Mouse (Mus musculus) G1E-ER4 (cell line): ENCODE results near the gene Nphs1. TPM values are rescaled to one million over a fixed set of nuclear protein-coding genes. Genes with fewer than 3 reads are reported as not detected.

Experiments used
- GATA1 ChIP-seq: IDR thresholded peaks from one replicate; pipeline ENCODE4 v1.8.0; 2012; ENCODE audit warnings: low read length, inconsistent platforms
- polyA plus RNA-seq: library from polyadenylated mRNA; stranded (reverse); fragments of >175 nt; gene quantifications from 2 replicates; pipeline ENCODE4 v1.2.3, GENCODE M21; 2012

Gene Nphs1
- not detected in 2 replicates for polyA plus RNA-seq

GRCm38 (mm10) chr7:30457629-30458330, at the start of gene Nphs1, which contains the start of gene Kirrel2:
TSS of gene Nphs1 (plus strand) at chr7:30458315.
TSS of gene Kirrel2 (minus strand) at chr7:30457690.
- TF ChIP-seq GATA1: no peak

DNA sequence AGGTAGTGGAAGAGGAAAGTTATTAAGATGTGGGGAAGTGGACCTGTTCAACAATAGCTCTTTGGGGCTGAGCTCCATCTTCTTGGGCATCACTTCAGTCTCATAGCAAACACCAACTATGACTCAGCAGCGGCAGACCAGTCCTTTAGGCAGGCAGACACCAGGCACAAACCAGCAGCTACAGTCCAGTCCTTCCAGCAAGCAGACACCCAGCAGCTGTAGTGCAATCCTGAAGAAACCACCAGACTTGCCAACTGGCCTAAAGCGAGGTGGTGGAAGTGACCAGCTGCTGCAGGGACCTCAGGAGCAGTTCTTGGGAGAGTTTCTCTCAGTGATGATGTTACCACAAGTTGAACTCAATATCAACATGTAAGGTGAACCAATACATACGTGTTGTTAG, 49.5 kb upstream of the Nphs1 start:
- TF ChIP-seq GATA1: no peak

GRCm38 (mm10) chr7:30409789-30410188, 48.3 kb upstream of the Nphs1 start:
- TF ChIP-seq GATA1: no peak

DNA sequence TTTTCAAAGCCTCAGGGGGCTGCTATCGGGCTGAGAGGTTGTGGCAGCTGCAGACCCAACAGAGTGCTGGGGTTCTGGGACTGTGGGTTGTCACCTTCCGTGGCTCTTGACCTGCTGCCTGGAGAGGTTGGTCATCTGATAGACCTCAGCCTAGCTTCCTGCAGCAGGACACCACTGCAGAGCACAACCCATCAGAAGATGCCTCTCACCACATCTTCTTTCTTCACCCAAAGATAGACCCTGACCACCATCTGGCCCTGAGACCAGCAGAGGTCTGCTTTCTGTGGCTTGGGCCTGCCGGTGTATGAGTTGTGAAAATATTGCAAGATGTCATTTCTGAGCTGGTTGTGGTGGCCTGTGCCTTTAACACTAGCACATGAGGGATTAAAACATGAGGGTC, 47.1 kb upstream of the Nphs1 start:
- no peak for TF ChIP-seq GATA1

DNA sequence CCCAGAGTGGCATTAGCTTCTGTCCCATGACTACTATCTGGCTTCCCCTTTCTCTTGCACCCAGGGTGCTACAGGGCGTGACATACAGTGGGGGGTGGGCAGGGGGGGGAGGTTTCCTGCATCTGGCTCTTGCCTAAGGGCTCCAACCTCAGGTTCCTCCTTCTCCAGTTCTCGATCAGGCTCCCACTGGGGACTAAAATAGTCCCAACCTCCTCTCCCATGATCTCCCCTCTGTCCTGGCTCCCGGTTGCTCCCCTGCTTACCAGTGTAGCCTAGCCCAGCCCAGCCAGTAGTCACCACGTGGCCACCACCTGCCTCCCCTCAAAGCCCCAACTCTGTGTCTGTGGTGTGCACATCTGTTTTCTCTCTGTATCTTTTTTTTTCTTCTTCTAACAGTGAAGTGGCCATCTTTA, 45.4 kb upstream of the Nphs1 start:
- no peak for TF ChIP-seq GATA1

- TF ChIP-seq GATA1: no peak
Observed at GRCm38 (mm10) chr7:30413596-30413995, 44.5 kb upstream of the Nphs1 start, which contains the start of gene Tyrobp. TSS of gene Tyrobp (plus strand) at chr7:30413760.

- TF ChIP-seq GATA1: no peak
Observed at GRCm38 (mm10) chr7:30417856-30418255, 40.3 kb upstream of the Nphs1 start.

- no peak for TF ChIP-seq GATA1
Observed at GRCm38 (mm10) chr7:30419561-30420499, 38.3 kb upstream of the Nphs1 start, which contains the start of gene Hcst. TSS of gene Hcst (minus strand) at chr7:30419854.

DNA sequence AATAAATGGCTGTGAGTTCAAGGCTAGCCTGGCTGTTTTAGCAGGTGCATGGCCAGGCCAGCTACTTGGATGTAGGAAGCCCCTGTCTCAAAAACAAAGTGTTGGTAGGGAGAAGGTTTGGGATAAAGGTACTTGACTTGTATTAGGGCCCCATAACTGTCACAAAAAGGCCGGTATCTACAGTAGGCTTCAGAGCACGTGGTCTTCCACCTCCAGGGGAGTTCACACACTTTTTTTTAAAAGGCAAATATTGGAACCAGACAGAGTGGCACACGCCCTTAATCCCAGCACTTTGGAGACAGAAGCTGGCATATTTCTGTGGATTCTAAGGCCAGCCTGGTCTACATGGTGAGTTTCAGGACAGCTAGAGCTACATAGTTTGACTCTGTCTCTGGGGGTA, 37.4 kb upstream of the Nphs1 start:
- TF ChIP-seq GATA1: no peak

- no peak for TF ChIP-seq GATA1
Observed at GRCm38 (mm10) chr7:30421175-30421889, 36.8 kb upstream of the Nphs1 start, which contains the start of gene Nfkbid. TSS of gene Nfkbid (plus strand) at chr7:30421732.

- TF ChIP-seq GATA1: no peak
Observed at GRCm38 (mm10) chr7:30421890-30422435, 36.2 kb upstream of the Nphs1 start.

- TF ChIP-seq GATA1: no peak
Observed at GRCm38 (mm10) chr7:30422560-30422959, 35.6 kb upstream of the Nphs1 start.

DNA sequence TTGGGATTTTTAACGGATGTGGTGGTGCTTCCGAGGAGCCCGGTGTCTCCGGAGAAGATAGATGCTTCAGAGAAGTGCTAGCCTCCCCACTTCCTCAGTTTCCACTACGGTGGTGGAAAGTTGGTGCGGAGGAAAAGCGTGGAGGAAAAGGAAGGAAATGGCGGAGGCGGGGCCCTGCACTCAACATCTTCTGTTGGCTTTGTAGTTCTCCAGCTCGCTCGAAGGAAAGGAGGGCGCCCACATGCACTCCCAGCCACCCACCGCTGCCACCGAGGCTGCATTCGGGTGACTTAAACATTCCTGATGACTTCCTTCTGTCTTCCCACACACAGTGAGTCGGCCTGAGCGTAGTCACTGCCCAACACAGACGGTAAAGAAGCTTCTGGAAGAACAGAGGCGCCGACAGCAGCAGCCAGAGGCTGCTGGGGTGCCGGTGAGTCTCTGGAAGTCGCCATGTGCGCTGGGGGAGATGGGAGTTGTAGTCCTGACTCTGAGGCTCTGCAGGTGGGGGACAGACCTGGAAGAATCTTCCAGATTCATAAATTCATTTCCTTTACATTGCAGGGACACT, 35.0 kb upstream of the Nphs1 start:
- no peak for TF ChIP-seq GATA1

- TF ChIP-seq GATA1: no peak
Observed at GRCm38 (mm10) chr7:30429327-30429726, 28.8 kb upstream of the Nphs1 start.

- no peak for TF ChIP-seq GATA1
Observed at GRCm38 (mm10) chr7:30430191-30430590, 27.9 kb upstream of the Nphs1 start.
